Mouse (Mus musculus): ENCODE results near the gene Acap3.

DNA sequence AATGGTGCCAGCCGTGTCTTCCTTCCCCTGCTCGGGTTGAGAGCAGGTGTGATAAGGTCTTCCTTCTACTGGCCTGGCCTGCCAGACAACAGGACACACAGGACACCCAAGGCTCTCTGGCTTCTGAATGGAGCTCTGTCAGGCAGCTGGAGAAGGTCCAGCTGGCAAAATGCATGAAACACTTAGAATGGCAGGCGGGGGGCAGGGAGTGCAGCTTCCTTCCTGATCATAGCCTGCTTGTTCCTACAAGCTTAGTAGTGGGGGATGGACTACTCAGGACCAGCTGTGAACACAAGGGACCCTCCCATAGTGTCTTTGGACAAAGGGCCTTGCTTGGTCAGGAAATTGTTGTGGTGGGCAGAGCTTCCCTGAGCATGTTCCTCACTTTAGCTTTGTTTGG is 9.6 kb downstream of the Acap3 start:
- no peak for TF ChIP-seq EP300 (optimal IDR thresholded peaks at IDR 0.05)
- no peak for TF ChIP-seq CTCF (IDR thresholded peaks at IDR 0.05; ENCODE audit: low read depth)

Measured in stomach, postnatal 0 days (tissue).